Mouse (Mus musculus): ENCODE data around the gene Sox13. TPM values are rescaled to one million over a fixed set of nuclear protein-coding genes. Genes with fewer than 3 reads are reported as not detected.

The Sox13 gene
- total RNA-seq (2023; ENCODE audit: inconsistent age): 0.69 to 1.8 TPM (median 1.0 TPM) in 4 replicates

DNA sequence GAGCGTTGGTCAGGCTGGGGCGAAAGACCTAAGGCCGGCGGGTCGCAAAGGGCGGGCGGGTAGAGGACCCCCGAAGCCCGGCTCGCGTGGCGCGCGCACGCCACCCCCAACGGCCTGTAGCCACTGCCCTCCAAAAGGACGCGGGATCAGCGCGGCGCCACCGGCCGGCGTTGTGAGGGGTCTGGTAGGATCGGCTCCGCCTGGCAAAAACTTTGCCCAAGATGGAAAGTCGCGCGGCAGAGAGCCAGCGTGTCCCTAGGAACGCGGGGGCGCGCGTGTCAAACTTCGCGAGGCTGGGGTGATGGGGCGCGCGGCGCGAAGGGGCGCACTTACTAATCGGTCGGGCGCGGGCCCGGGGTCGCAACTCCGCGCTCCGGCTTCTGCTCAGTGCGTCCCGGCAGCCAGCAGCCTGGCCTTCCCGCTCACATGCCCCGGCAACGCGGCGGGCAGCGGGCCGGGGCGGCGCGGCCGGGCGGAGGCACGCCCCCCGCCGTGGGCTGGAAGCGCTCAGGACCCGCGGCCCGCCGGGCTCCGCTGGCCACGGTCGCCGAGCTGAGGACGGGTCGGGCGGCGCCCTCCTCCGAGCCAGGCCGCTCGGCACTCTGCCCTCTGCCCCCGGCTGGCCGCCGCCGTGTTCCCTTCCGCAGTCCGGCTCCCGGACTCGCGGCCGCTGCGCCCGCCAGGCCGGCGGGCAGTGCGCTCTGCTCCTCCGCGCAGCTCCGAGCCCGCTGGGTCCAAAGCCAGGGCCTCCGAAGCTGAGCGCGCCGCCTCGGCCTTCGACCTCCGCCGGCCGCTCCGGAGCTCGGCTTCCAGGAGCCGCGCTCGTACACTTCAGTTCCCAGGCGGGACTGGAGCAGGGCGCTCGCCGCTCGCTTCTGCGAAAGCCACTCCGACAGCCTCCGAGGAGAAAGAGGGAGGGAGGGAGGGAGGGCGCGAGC is at the start of gene Sox13:
Sox13 (minus strand) TSS at position 835 of the 938 bp plus-strand sequence.

GRCm38 (mm10) chr1:133363276-133364021 is 60.7 kb downstream of the Sox13 start, which contains the start of gene Etnk2:
Gene Etnk2, plus strand, starts transcription at chr1:133363572.

GRCm38 (mm10) chr1:133350210-133350609 is 74.0 kb downstream of the Sox13 start, which contains the start of gene Ren1:
Gene Ren1, plus strand, starts transcription at chr1:133350510.

Other genes starting within 250 kb of the Sox13 start
- not detected in 4 replicates for gene Golt1a, start 114.6 kb downstream of the Sox13 start, total RNA-seq (2023; ENCODE audit: inconsistent age)
- not detected in 4 replicates for gene Kiss1, start 102.5 kb downstream of the Sox13 start, total RNA-seq (2023; ENCODE audit: inconsistent age)
- gene Ren1, start 73.9 kb downstream of the Sox13 start, total RNA-seq (2023; ENCODE audit: inconsistent age): not detected in 4 replicates
- gene Etnk2, start 60.8 kb downstream of the Sox13 start, total RNA-seq (2023; ENCODE audit: inconsistent age): 0.83 TPM in 1 of 4 replicates, not detected in the others
- gene Snrpe, start 185.9 kb upstream of the Sox13 start, total RNA-seq (2023; ENCODE audit: inconsistent age): 162 to 178 TPM (median 175 TPM) in 4 replicates
- gene Zbed6, start 236.5 kb upstream of the Sox13 start, total RNA-seq (2023; ENCODE audit: inconsistent age): 25.3 to 31.7 TPM (median 27.8 TPM) in 4 replicates
- 41.2 to 51.2 TPM (median 44.9 TPM) in 4 replicates for gene Gm38394, start 236.9 kb upstream of the Sox13 start, total RNA-seq (2023; ENCODE audit: inconsistent age)